Mouse (Mus musculus) lung, embryonic 16.5 days (tissue): ENCODE results near the gene Cstb. TPM values are rescaled to one million over a fixed set of nuclear protein-coding genes. Genes with fewer than 3 reads are reported as not detected.

ENCODE experiments used
- ATAC-seq: fragments of 200-750 bp; cut with Nextera tagmentation; 2 replicates; pipeline ENCODE4 v1.8.0; 2017; ENCODE audit warnings: low read depth, mild to moderate bottlenecking, moderate library complexity
- H3K27ac ChIP-seq: fragments of 300-500 bp; sonication (generic); 2 replicates; pipeline ENCODE4 v1.5.1; 2014; ENCODE audit warnings: mild to moderate bottlenecking, control low read depth, low read length
- H3K27me3 ChIP-seq: fragments of 300-500 bp; sonication (generic); 2 replicates; pipeline ENCODE4 v1.6.1; 2014; ENCODE audit warnings: low read depth, low read length, mixed read lengths; ENCODE audit not compliant: control insufficient read depth, insufficient read depth
- H3K36me3 ChIP-seq: fragments of 300-500 bp; sonication (generic); 2 replicates; pipeline ENCODE4 v1.6.1; 2014; ENCODE audit warnings: low read length; ENCODE audit not compliant: control insufficient read depth, insufficient read depth
- H3K4me1 ChIP-seq: fragments of 300-500 bp; sonication (generic); replicated peaks from 2 replicates; pipeline ENCODE4 v1.6.1; 2014; ENCODE audit warnings: low read length, mixed read lengths; ENCODE audit not compliant: control insufficient read depth, insufficient read depth
- H3K4me2 ChIP-seq: fragments of 300-500 bp; sonication (generic); 2 replicates; pipeline ENCODE4 v1.6.1; 2014; ENCODE audit warnings: low read depth, low read length, control low read depth
- H3K4me3 ChIP-seq: fragments of 300-500 bp; sonication (generic); 2 replicates; pipeline ENCODE4 v1.5.1; 2014; ENCODE audit warnings: mild to moderate bottlenecking, low read length, control low read depth
- H3K9ac ChIP-seq: fragments of 300-500 bp; sonication (generic); 2 replicates; pipeline ENCODE4 v1.6.1; 2014; ENCODE audit warnings: low read length, control low read depth
- H3K9me3 ChIP-seq: fragments of 300-500 bp; sonication (generic); 2 replicates; pipeline ENCODE4 v1.6.1; 2016; ENCODE audit warnings: low read length; ENCODE audit not compliant: control insufficient read depth
- WGBS: fragments of 180-500 bp; shearing (Covaris S2); extraction: QIAGEN DNeasy Blood & Tissue Kit; methylation state at CpG from one replicate; pipeline ENCODE4 v1.1.7; 2014; 5-methylcytosine and 5-hydroxymethylcytosine counted together
- microRNA-seq: library from miRNA; unstranded; fragments of <30 nt; microRNA quantifications from one replicate; pipeline ENCODE4, GENCODE M21; 2016
- polyA plus RNA-seq: library from polyadenylated mRNA; unstranded; fragments of >200 nt; fragmentation: Nextera tagmentation; extraction: Ambion mirVana; gene quantifications from 2 replicates; pipeline ENCODE4 v1.2.1, GENCODE M21; 2015

Gene Cstb
- polyA plus RNA-seq, 1 experiment from 2014 or later: 240 TPM

GRCm38 (mm10) chr10:78472046-78472445 lies 46.6 kb downstream of the Cstb start:
- no peak for ATAC-seq
- Histone ChIP-seq H3K27me3 (no peaks in the 10 kb centered on the region), H3K4me3 (no peak overlapping the region), H3K4me2 (no peak overlapping the region), H3K27ac (no peak overlapping the region), H3K4me1 (peaks cover 4% of the 10 kb centered on the region), H3K36me3 (no peaks in the 10 kb centered on the region), H3K9ac (no peak overlapping the region), H3K9me3 (no peaks in the 10 kb centered on the region)
- WGBS: 71% methylated on average over 3 of the region's 3 CpGs

GRCm38 (mm10) chr10:78473434-78473833 lies 48.0 kb downstream of the Cstb start:
- 36% methylated on average over 5 of the region's 5 CpGs for WGBS
- no peak overlapping the region for H3K4me3 ChIP-seq
- H3K4me1 ChIP-seq: peaks cover 4% of the 10 kb centered on the region
- H3K9ac ChIP-seq: no peak overlapping the region
- ATAC-seq: no peak
- no peaks in the 10 kb centered on the region for H3K9me3 ChIP-seq
- H3K27ac ChIP-seq: no peak overlapping the region
- H3K4me2 ChIP-seq: no peak overlapping the region
- H3K27me3 ChIP-seq: no peaks in the 10 kb centered on the region
- no peaks in the 10 kb centered on the region for H3K36me3 ChIP-seq

DNA sequence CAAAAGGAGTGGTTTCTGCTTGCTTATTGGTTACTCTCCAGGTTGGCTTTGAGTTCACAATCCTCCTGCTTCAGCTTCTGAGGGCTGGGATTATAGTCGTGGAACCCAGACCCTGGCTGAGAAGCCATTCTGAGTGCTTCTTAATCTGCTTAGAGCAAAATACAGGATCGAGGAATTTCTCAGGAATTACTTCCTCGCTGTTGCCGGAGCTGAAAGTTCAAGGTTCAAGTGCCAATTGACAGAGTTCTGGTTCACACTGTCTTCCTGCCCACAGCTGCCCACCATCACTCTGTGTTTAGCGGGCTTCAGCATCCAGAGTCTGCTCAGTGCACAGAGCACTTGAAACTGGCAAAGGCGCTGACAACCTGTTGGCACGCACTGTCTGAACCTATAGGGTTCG lies 49.3 kb downstream of the Cstb start:
- H3K4me3 ChIP-seq: no peak overlapping the region
- no peaks in the 10 kb centered on the region for H3K9me3 ChIP-seq
- H3K4me1 ChIP-seq: peaks cover 4% of the 10 kb centered on the region
- ATAC-seq: no peak
- no peaks in the 10 kb centered on the region for H3K36me3 ChIP-seq
- WGBS: 49% methylated on average over 8 of the region's 8 CpGs
- no peak overlapping the region for H3K9ac ChIP-seq
- H3K27me3 ChIP-seq: no peaks in the 10 kb centered on the region
- no peak overlapping the region for H3K27ac ChIP-seq
- H3K4me2 ChIP-seq: no peak overlapping the region

DNA sequence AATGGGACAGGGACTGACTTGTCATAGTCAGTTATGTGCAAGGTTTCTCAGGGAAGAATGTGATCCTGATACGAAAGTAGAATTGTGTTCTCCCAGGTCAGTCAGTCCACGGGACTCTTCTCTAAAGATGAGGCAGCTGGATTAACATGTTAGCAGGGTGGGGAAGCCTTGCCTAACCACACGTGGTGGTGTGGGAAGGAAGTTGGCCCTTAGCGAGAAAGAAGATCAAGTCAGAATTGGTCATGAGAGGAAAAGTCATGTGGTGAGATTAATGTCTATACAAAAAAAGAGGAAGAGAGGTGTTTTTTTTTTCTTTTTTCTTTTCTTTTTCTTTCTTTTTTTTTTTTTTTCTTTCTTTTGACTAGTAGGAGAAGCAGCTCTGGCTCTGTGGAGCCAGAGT lies 51.4 kb downstream of the Cstb start:
- Histone ChIP-seq H3K9ac (no peak overlapping the region), H3K27me3 (no peaks in the 10 kb centered on the region), H3K27ac (no peak overlapping the region), H3K9me3 (no peaks in the 10 kb centered on the region), H3K4me2 (no peak overlapping the region), H3K36me3 (no peaks in the 10 kb centered on the region), H3K4me3 (no peak overlapping the region), H3K4me1 (peaks cover 5% of the 10 kb centered on the region)
- no peak for ATAC-seq
- WGBS: 69% methylated on average over 4 of the region's 4 CpGs

Small RNAs within 50 kb of the gene (microRNA-seq; reads per million reads assigned to microRNA genes)
- not detected for gene Mir6410
- gene Mir6907: not detected
- not detected for gene Mir6908

Other genes with a start within 250 kb of the Cstb start
- gene Pwp2, start 240.5 kb upstream of the Cstb start, polyA plus RNA-seq: 16.5 and 17.0 TPM in 2 replicates
- gene Trappc10, start 181.0 kb upstream of the Cstb start, polyA plus RNA-seq: 5.0 and 7.9 TPM in 2 replicates
- gene Agpat3, start 73.2 kb upstream of the Cstb start, polyA plus RNA-seq: 28.2 and 33.9 TPM in 2 replicates
- 263 and 274 TPM in 2 replicates for gene Rrp1, start 12.6 kb upstream of the Cstb start, polyA plus RNA-seq
- 7.3 and 8.0 TPM in 2 replicates for gene Pdxk, start 39.3 kb downstream of the Cstb start, polyA plus RNA-seq
- not detected in 2 replicates for gene Olfr1358, start 91.8 kb downstream of the Cstb start, polyA plus RNA-seq
- 50.1 and 50.4 TPM in 2 replicates for gene Ilvbl, start 148.7 kb downstream of the Cstb start, polyA plus RNA-seq
- 23.0 and 25.2 TPM in 2 replicates for gene Syde1, start 166.3 kb downstream of the Cstb start, polyA plus RNA-seq
- gene Olfr1357, start 192.4 kb downstream of the Cstb start, polyA plus RNA-seq: not detected in 2 replicates